Mouse (Mus musculus) adrenal gland, postnatal 36 days (tissue): ENCODE data around the gene Kank2. TPM values are rescaled to one million over a fixed set of nuclear protein-coding genes. Genes with fewer than 3 reads are reported as not detected.

Source experiments
- DNase-seq, 2 experiments: peaks; one replicate each; pipeline ENCODE4 v3.0.0; 2021; ENCODE audit warnings: mixed read lengths in 1 of 2
- microRNA-seq: library from miRNA; unstranded; fragments of <30 nt; microRNA quantifications from one replicate; pipeline ENCODE4 v1.2.0, GENCODE M21; 2021
- total RNA-seq, 2 experiments: library from RNA; stranded (reverse); gene quantifications; 2 replicates each; pipeline ENCODE4 v1.2.3; 2021

Kank2 gene
- total RNA-seq, 2 experiments from 2014 or later = 31.2 to 38.3 TPM

- no peak for DNase-seq
These were observed 81.5 kb downstream of the Kank2 start for GRCm38 (mm10) chr9:21717015-21717414.

Small RNA genes within 50 kb of the gene (microRNA-seq; reads per million reads assigned to microRNA genes)
- gene Mir7083 = 4.2 reads per million, percentile 12 among the genes with 10 or more reads in this experiment

Other genes starting within 250 kb of the Kank2 start
- 10 to 100 TPM; 57.4 to 68.8 TPM for gene Timm29, start 206.0 kb downstream of the Kank2 start, total RNA-seq
- gene Yipf2, start 205.9 kb downstream of the Kank2 start, total RNA-seq = 10 to 100 TPM; 23.3 to 39.1 TPM
- 10 to 100 TPM; 74.6 to 80.8 TPM for gene Smarca4, start 182.6 kb downstream of the Kank2 start, total RNA-seq
- 100 to 1,000 TPM; 119 to 184 TPM for gene Ldlr, start 75.3 kb downstream of the Kank2 start, total RNA-seq
- gene Spc24, start 38.4 kb downstream of the Kank2 start, total RNA-seq = 1 to 10 TPM; 2.3 to 3.9 TPM
- 1 to 10 TPM; 7.5 to 8.7 TPM for gene Angptl8, start 36.8 kb upstream of the Kank2 start, total RNA-seq
- gene Dock6, start 53.9 kb upstream of the Kank2 start, total RNA-seq = 10 to 100 TPM; 31.2 to 40.7 TPM
- 10 to 100 TPM; 28.5 to 58.8 TPM for gene Rab3d, start 119.4 kb upstream of the Kank2 start, total RNA-seq
- 1 to 10 TPM; 9.4 to 9.7 TPM for gene Ccdc159, start 128.7 kb upstream of the Kank2 start, total RNA-seq
- gene Tmem205, start 128.8 kb upstream of the Kank2 start, total RNA-seq = 100 to 1,000 TPM; 318 to 566 TPM
- gene Plppr2, start 138.3 kb upstream of the Kank2 start, total RNA-seq = 10 to 100 TPM; 27.1 to 35.8 TPM
- 10 to 100 TPM; 12.4 to 18.3 TPM for gene Swsap1, start 157.0 kb upstream of the Kank2 start, total RNA-seq
- gene Epor, start 164.8 kb upstream of the Kank2 start, total RNA-seq = 1 to 10 TPM; 1.9 to 2.0 TPM
- 10 to 100 TPM; 14.0 to 33.4 TPM for gene Rgl3, start 190.7 kb upstream of the Kank2 start, total RNA-seq
- 1 to 10 TPM in 1 of 2 experiments, under 1 TPM in 1; 0.30 to 1.6 TPM for gene Ccdc151, start 203.9 kb upstream of the Kank2 start, total RNA-seq
- gene Prkcsh, start 204.1 kb upstream of the Kank2 start, total RNA-seq = 100 to 1,000 TPM; 159 to 169 TPM